8 mouse cellular contexts compared by ENCODE assay signal in genomic region chr1:165281351-165282221, GRCm38 (mm10). TPM values are rescaled to one million over a fixed set of nuclear protein-coding genes. Genes with fewer than 3 reads are reported as not detected.
DNase-seq lines count a peak whose midpoint lies in the region; ATAC-seq and TF ChIP-seq lines count a peak whose summit lies in the region.

No protein-coding gene starts in this region.

- peak overlapping the region; percentile 61 for H3K9ac ChIP-seq in intestine, postnatal 0 days (ENCODE audit: low read depth, low read length)
- H3K9ac ChIP-seq in liver, embryonic 16.5 days (ENCODE audit: low read depth, low read length), result peak overlapping the region; percentile 32
- H3K9ac ChIP-seq in neural tube, embryonic 14.5 days (replicated peaks; ENCODE audit: low read depth, low read length), result peak overlapping the region; percentile 92

- no peaks in the 10 kb centered on the region for H3K36me3 ChIP-seq in intestine, postnatal 0 days (ENCODE audit: control insufficient read depth, insufficient read depth)
- H3K36me3 ChIP-seq in liver, embryonic 16.5 days (ENCODE audit: control insufficient read depth, insufficient read depth), result no peaks in the 10 kb centered on the region
- H3K36me3 ChIP-seq in neural tube, embryonic 14.5 days (ENCODE audit: control insufficient read depth, insufficient read depth, low read length), result no peaks in the 10 kb centered on the region

- peak overlapping the region; percentile 31; the same call in 1 of the 2 replicates for H3K27ac ChIP-seq in intestine, postnatal 0 days (ENCODE audit: low read depth, low read length)
- no peak overlapping the region for H3K27ac ChIP-seq in liver, embryonic 16.5 days (ENCODE audit: low read length)
- peak overlapping the region; percentile 69 for H3K27ac ChIP-seq in neural tube, embryonic 14.5 days (ENCODE audit: low read depth, low read length)

- H3K9me3 ChIP-seq in intestine, postnatal 0 days (ENCODE audit: control insufficient read depth), result no peaks in the 10 kb centered on the region
- no peaks in the 10 kb centered on the region for H3K9me3 ChIP-seq in liver, embryonic 16.5 days (replicated peaks; ENCODE audit: control insufficient read depth, low read length)
- H3K9me3 ChIP-seq in neural tube, embryonic 14.5 days (ENCODE audit: control insufficient read depth, low read length), result no peaks in the 10 kb centered on the region

- peak overlapping the region; percentile 96 for H3K4me2 ChIP-seq in intestine, postnatal 0 days (replicated peaks; ENCODE audit: low read depth)
- H3K4me2 ChIP-seq in liver, embryonic 16.5 days (ENCODE audit: low read depth, low read length), result peak overlapping the region; percentile 69
- peak overlapping the region; percentile 84 for H3K4me2 ChIP-seq in neural tube, embryonic 14.5 days (ENCODE audit: low read depth, low read length)

- H3K27me3 ChIP-seq in intestine, postnatal 0 days (replicated peaks; ENCODE audit: control insufficient read depth, insufficient read depth, low read length), result no peaks in the 10 kb centered on the region
- H3K27me3 ChIP-seq in liver, embryonic 16.5 days (ENCODE audit: control insufficient read depth, insufficient read depth, low read depth, low read length), result peaks cover 29% of the 10 kb centered on the region
- H3K27me3 ChIP-seq in neural tube, embryonic 14.5 days (ENCODE audit: control insufficient read depth, insufficient read depth, low read length), result no peaks in the 10 kb centered on the region

- DNase-seq in spleen, adult 18-20 months, result peak; percentile 9 to 19
- DNase-seq in spleen, adult 12 weeks (ENCODE audit: low spot score), result no peak
- DNase-seq in embryo, embryonic 10.5 days (ENCODE audit: low spot score), result peak; percentile 75
- DNase-seq in heart, adult 18-20 months, result peak; percentile 75 to 82
- peak; percentile 55 for DNase-seq in thymus, postnatal 25 days

- H3K4me1 ChIP-seq in intestine, postnatal 0 days (replicated peaks; ENCODE audit: control insufficient read depth, insufficient read depth, low read length), result 0 out of 2 replicates have a peak, but pooled peaks cover 3% of the 10 kb centered on the region
- no peaks in the 10 kb centered on the region; the same call in 1 of the 2 replicates for H3K4me1 ChIP-seq in liver, embryonic 16.5 days (ENCODE audit: control insufficient read depth, low read depth, low read length)
- H3K4me1 ChIP-seq in neural tube, embryonic 14.5 days (ENCODE audit: control insufficient read depth, insufficient read depth, low read length), result peaks cover 22% of the 10 kb centered on the region

- ATAC-seq in intestine, postnatal 0 days, result peak; percentile 79
- ATAC-seq in liver, embryonic 16.5 days (ENCODE audit: low read depth), result peak; percentile 48; the same call in 1 of the 2 replicates
- ATAC-seq in neural tube, embryonic 14.5 days (ENCODE audit: low read depth), result peak; percentile 87

- no peak for TF ChIP-seq CTCF in intestine, postnatal 0 days (IDR thresholded peaks at IDR 0.05; ENCODE audit: low read depth)

- peak overlapping the region; percentile 68 for H3K4me3 ChIP-seq in intestine, postnatal 0 days (ENCODE audit: low read depth, low read length)
- peak overlapping the region; percentile 55 for H3K4me3 ChIP-seq in liver, embryonic 16.5 days (ENCODE audit: low read depth, low read length)
- peak overlapping the region; percentile 83 for H3K4me3 ChIP-seq in neural tube, embryonic 14.5 days (ENCODE audit: low read depth, low read length)

- WGBS in intestine, postnatal 0 days, result 1% methylated on average over 63 of the region's 71 CpGs
- 2% methylated on average over 42 of the region's 71 CpGs for WGBS in liver, embryonic 16.5 days (ENCODE audit: insufficient replicate concordance)
- under 1% methylated on average over 23 of the region's 71 CpGs for WGBS in neural tube, embryonic 14.5 days

RNA-seq across cellular contexts. Expression of gene Gpr161, which starts 14.0 kb away (rescaled TPM):
- total RNA-seq in heart, adult 18-20 months (2021), result 1 to 10 TPM; 1.2 TPM
- 0.35 and 0.63 TPM in 2 replicates for polyA plus RNA-seq in intestine, postnatal 0 days (2015; fragmentation: Nextera tagmentation; extraction: Ambion mirVana)
- polyA plus RNA-seq in liver, embryonic 16.5 days (2015; fragmentation: Nextera tagmentation; extraction: Ambion mirVana), result 0.07 and 0.11 TPM in 2 replicates
- 3.7 and 4.8 TPM in 2 replicates for polyA plus RNA-seq in neural tube, embryonic 14.5 days (2014; fragmentation: Nextera tagmentation; extraction: Ambion mirVana)

RNA-seq across cellular contexts. Expression of gene Tiprl, which starts 44.8 kb away (rescaled TPM):
- total RNA-seq in heart, adult 18-20 months (2021), result 10 to 100 TPM; 34.6 to 45.4 TPM
- polyA plus RNA-seq in intestine, postnatal 0 days (2015; fragmentation: Nextera tagmentation; extraction: Ambion mirVana), result 59.7 and 61.9 TPM in 2 replicates
- 36.4 and 38.4 TPM in 2 replicates for polyA plus RNA-seq in liver, embryonic 16.5 days (2015; fragmentation: Nextera tagmentation; extraction: Ambion mirVana)
- polyA plus RNA-seq in neural tube, embryonic 14.5 days (2014; fragmentation: Nextera tagmentation; extraction: Ambion mirVana), result 130 and 141 TPM in 2 replicates

Comparison
In these comparisons a context has a peak if more than half of its experiments do, and no peak if none do; other contexts are left out.
1. H3K9ac ChIP-seq: peak in every context shown above with its lines; median percentile 92 in neural tube, embryonic 14.5 days; 61 in intestine, postnatal 0 days; 32 in liver, embryonic 16.5 days.